Mouse (Mus musculus) G1E (cell line): ENCODE measurements at regions not wholly inside any gene's neighbourhood (a gene's known extent, or its start where the extent isn't known, plus 50 kb on each side); places are given as distances from the start of the nearest gene placed in this dataset.

Experiments
- CTCF ChIP-seq: IDR thresholded peaks from 2 replicates; pipeline ENCODE4 v1.5.1; 2012; ENCODE audit warnings: low read depth, low read length, inconsistent platforms, mixed read lengths
- GATA1 ChIP-seq: IDR thresholded peaks from 2 replicates; pipeline ENCODE4 v1.6.1; 2012; ENCODE audit warnings: borderline replicate concordance, low read length, inconsistent platforms, mixed read lengths
- POLR2AphosphoS5 ChIP-seq: IDR thresholded peaks from 2 replicates; pipeline ENCODE4 v1.6.1; 2012; ENCODE audit warnings: low read depth, low read length, inconsistent platforms; ENCODE audit not compliant: insufficient replicate concordance
- TAL1 ChIP-seq: conservative IDR thresholded peaks from 2 replicates; pipeline ENCODE4 v1.6.1; 2012; ENCODE audit warnings: low read depth, low read length, inconsistent platforms, mixed read lengths

- TF ChIP-seq CTCF (no peak), GATA1 (no peak), POLR2AphosphoS5 (no peak), TAL1 (no peak)
Measured at GRCm38 (mm10) chr1:83748974-83749373, 341.0 kb upstream of the Sphkap start.
